Mouse (Mus musculus): ENCODE data around the gene Nipa1.
"Not testable (repeated sequence)": the region's sequence is repeated elsewhere in the genome, so short reads cannot be mapped to it uniquely, and the experiment has no call there.

DNA sequence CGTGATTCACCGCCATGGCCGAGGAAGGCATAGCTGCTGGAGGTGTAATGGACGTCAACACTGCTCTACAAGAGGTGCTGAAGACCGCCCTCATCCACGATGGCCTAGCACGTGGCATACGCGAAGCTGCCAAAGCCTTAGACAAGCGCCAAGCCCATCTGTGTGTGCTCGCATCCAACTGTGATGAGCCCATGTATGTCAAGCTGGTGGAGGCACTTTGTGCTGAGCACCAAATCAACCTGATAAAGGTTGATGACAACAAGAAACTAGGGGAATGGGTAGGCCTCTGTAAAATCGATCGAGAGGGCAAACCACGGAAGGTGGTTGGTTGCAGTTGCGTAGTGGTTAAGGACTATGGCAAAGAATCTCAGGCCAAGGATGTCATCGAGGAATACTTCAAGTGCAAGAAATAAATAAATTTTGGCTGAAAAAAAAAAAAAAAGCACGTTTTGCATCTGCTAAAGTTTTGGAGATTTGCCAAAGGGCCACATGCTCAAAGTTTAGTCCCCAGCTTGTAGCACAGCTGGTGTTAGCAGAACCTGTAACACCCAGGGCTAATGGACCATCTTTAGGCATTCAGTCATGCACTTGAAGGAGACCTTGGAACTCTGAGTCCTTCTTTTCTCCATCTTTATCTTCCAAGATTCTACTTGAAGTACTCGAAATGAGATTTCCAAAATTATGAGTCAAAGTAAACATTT lies 5.6 kb downstream of the Nipa1 start:
- TF ChIP-seq POLR2A (IDR thresholded peaks at IDR 0.05; ENCODE audit: insufficient read depth, low read length); CTCF (IDR thresholded peaks at IDR 0.05; ENCODE audit: low read depth, low read length): not testable (repeated sequence)

All from ES-Bruce4 (cell line).